Mouse (Mus musculus) cerebellum, adult 2 months (tissue): ENCODE measurements around the gene Arid5b.

Source experiments
- CTCF ChIP-seq: fragments of 200-500 bp; IDR thresholded peaks from 2 replicates; pipeline ENCODE4 v1.5.1; 2011; ENCODE audit warnings: low read depth, mild to moderate bottlenecking, control low read depth, low read length, moderate library complexity, borderline replicate concordance; ENCODE audit not compliant: insufficient read depth
- POLR2A ChIP-seq: fragments of 200-500 bp; IDR thresholded peaks from 2 replicates; pipeline ENCODE4 v1.6.1; 2011; ENCODE audit warnings: low read length, control low read depth, borderline replicate concordance; ENCODE audit not compliant: insufficient read depth

DNA sequence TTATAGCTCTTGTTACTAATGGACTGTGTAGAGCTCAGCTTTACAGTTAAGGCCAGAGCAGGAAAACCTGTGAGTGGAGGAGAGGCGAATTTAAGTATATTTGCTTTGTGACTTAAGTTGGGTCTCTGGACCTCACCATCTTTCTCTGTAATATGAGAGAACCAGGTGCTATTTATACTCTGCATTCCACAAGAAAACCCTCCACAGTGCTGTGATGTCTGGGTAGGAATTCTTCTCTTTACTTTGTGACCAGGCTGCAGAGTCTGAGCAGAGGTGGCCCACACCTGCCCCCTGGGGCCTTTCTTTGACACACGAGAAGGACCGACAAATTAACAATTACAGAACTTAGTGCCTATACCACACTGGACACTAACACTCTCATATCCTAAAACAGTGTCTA lies 44.6 kb upstream of the Arid5b start:
- no peak for TF ChIP-seq POLR2A
- TF ChIP-seq CTCF = no peak
